Mouse (Mus musculus) brain, embryonic 18.5 days (tissue): ENCODE results near the gene Ccdc78.

Experiments used
- DNase-seq: peaks from one replicate; pipeline ENCODE4 v3.0.0-alpha.2; 2012; ENCODE audit warnings: low read depth, low spot score

The Ccdc78 gene

GRCm38 (mm10) chr17:25810890-25811289, 24.5 kb downstream of the Ccdc78 start:
- DNase-seq: no peak

- no peak for DNase-seq
Observed at GRCm38 (mm10) chr17:25813471-25813870, 27.1 kb downstream of the Ccdc78 start.

- DNase-seq: no peak
Observed at GRCm38 (mm10) chr17:25817662-25818061, 31.3 kb downstream of the Ccdc78 start.

GRCm38 (mm10) chr17:25818851-25819780, 32.7 kb downstream of the Ccdc78 start:
- no peak for DNase-seq

- peak; percentile 82 for DNase-seq
Observed at GRCm38 (mm10) chr17:25823452-25823851, 37.1 kb downstream of the Ccdc78 start, which contains the start of gene Wdr24. Gene Wdr24 (plus strand): TSS chr17:25823627.

GRCm38 (mm10) chr17:25824362-25825142, 38.2 kb downstream of the Ccdc78 start:
- no peak for DNase-seq

- DNase-seq: no peak
Observed at GRCm38 (mm10) chr17:25825311-25825710, 38.9 kb downstream of the Ccdc78 start.

GRCm38 (mm10) chr17:25825984-25826570, 39.7 kb downstream of the Ccdc78 start:
- DNase-seq: no peak

- DNase-seq: no peak
Observed at GRCm38 (mm10) chr17:25827011-25827410, 40.6 kb downstream of the Ccdc78 start.

GRCm38 (mm10) chr17:25827546-25828222, 41.3 kb downstream of the Ccdc78 start:
- no peak for DNase-seq

- no peak for DNase-seq
Observed at GRCm38 (mm10) chr17:25828223-25828594, 41.8 kb downstream of the Ccdc78 start.

- peak; percentile 82 for DNase-seq
Observed at GRCm38 (mm10) chr17:25828712-25829557, 42.6 kb downstream of the Ccdc78 start, which contains the start of gene Jmjd8. Gene Jmjd8 (plus strand): TSS chr17:25828867.

GRCm38 (mm10) chr17:25829558-25830017, 43.2 kb downstream of the Ccdc78 start:
- no peak for DNase-seq

- DNase-seq: no peak
Observed at GRCm38 (mm10) chr17:25830200-25830753, 43.9 kb downstream of the Ccdc78 start.

- DNase-seq: no peak
Observed at GRCm38 (mm10) chr17:25830806-25831431, 44.5 kb downstream of the Ccdc78 start.

GRCm38 (mm10) chr17:25831451-25832281, 45.3 kb downstream of the Ccdc78 start:
- no peak for DNase-seq

- DNase-seq: peak; percentile 95
Observed at GRCm38 (mm10) chr17:25832436-25833290, 46.3 kb downstream of the Ccdc78 start.

- peak; percentile 70 for DNase-seq
Observed at GRCm38 (mm10) chr17:25833291-25833663, 46.9 kb downstream of the Ccdc78 start, which contains the start of gene Stub1. Gene Stub1 (minus strand): TSS chr17:25833404.
